Mouse (Mus musculus) C2C12 (cell line): ENCODE data around the gene Mtm1. TPM values are rescaled to one million over a fixed set of nuclear protein-coding genes. Genes with fewer than 3 reads are reported as not detected.

Experiments used
- H3K27me3 ChIP-seq: one replicate; pipeline ENCODE4 v1.6.1; 2011; ENCODE audit not compliant: control insufficient read depth, insufficient read depth, insufficient read length
- H3K36me3 ChIP-seq: one replicate; pipeline ENCODE4 v1.6.1; 2011; ENCODE audit not compliant: control insufficient read depth, insufficient read depth
- H3K4me3 ChIP-seq: one replicate; pipeline ENCODE4 v1.5.1; 2011; ENCODE audit warnings: mild to moderate bottlenecking, control low read depth; ENCODE audit not compliant: poor library complexity, insufficient read depth, severe bottlenecking
- H3K79me2 ChIP-seq: one replicate; pipeline ENCODE4 v1.6.1; 2011; ENCODE audit not compliant: control insufficient read depth, insufficient read depth
- H3K79me3 ChIP-seq: one replicate; pipeline ENCODE4 v1.6.1; 2011; ENCODE audit warnings: low read depth, control low read depth
- H3ac ChIP-seq: one replicate; pipeline ENCODE3; 2011; ENCODE audit warnings: low read depth; ENCODE audit not compliant: control insufficient read depth, insufficient read length
- CEBPB ChIP-seq: IDR thresholded peaks from one replicate; pipeline ENCODE4 v1.6.1; 2011; ENCODE audit warnings: low read depth, mild to moderate bottlenecking, control low read depth, moderate library complexity
- CTCF ChIP-seq: IDR thresholded peaks from one replicate; pipeline ENCODE4 v1.5.1; 2011; ENCODE audit not compliant: control insufficient read depth, insufficient read depth, insufficient read length
- FOSL1 ChIP-seq: IDR thresholded peaks from one replicate; pipeline ENCODE4 v1.8.0; 2011; ENCODE audit warnings: mild to moderate bottlenecking, low read length; ENCODE audit not compliant: poor library complexity, insufficient read depth, severe bottlenecking
- MAX ChIP-seq: IDR thresholded peaks from one replicate; pipeline ENCODE4 v1.6.1; 2011; ENCODE audit warnings: mild to moderate bottlenecking, control low read depth
- MYOD1 ChIP-seq: IDR thresholded peaks from one replicate; pipeline ENCODE4 v1.6.1; 2011; ENCODE audit warnings: low read depth; ENCODE audit not compliant: control insufficient read depth, insufficient read length
- MYOG ChIP-seq: IDR thresholded peaks from one replicate; pipeline ENCODE4 v1.6.1; 2011; ENCODE audit not compliant: control insufficient read depth, insufficient read length; ENCODE audit errors: extremely low read depth
- USF1 ChIP-seq: IDR thresholded peaks from one replicate; pipeline ENCODE4 v1.6.1; 2011; ENCODE audit warnings: low read depth, mild to moderate bottlenecking, control low read depth, moderate library complexity
- polyA plus RNA-seq: library from polyadenylated mRNA; unstranded; fragments of >200 nt; fragmentation: generic; extraction: Trizol; gene quantifications from one replicate; pipeline ENCODE4 v1.2.1, GENCODE M21; 2012; ENCODE audit warnings: missing spikeins

Gene Mtm1
- polyA plus RNA-seq, 1 experiment: 0.26 TPM

- TF ChIP-seq MYOD1: no peak
- TF ChIP-seq CEBPB: no peak
- TF ChIP-seq CTCF: no peak
- TF ChIP-seq FOSL1: no peak
- Histone ChIP-seq H3ac (no peak overlapping the region), H3K4me3 (no peak overlapping the region), H3K79me3 (no peaks in the 10 kb centered on the region), H3K36me3 (no peaks in the 10 kb centered on the region), H3K27me3 (no peaks in the 10 kb centered on the region), H3K79me2 (no peaks in the 10 kb centered on the region)
These were observed 10.3 kb downstream of the Mtm1 start for GRCm38 (mm10) chrX:71220896-71221295.

GRCm38 (mm10) chrX:71222648-71223408 lies 12.3 kb downstream of the Mtm1 start:
- TF ChIP-seq MYOD1: no peak
- no peak for TF ChIP-seq FOSL1
- TF ChIP-seq MAX: no peak
- no peak for TF ChIP-seq CEBPB
- TF ChIP-seq MYOG: no peak
- no peak for TF ChIP-seq CTCF
- TF ChIP-seq USF1: no peak

GRCm38 (mm10) chrX:71226881-71227280 lies 16.3 kb downstream of the Mtm1 start:
- Histone ChIP-seq H3K27me3 (no peaks in the 10 kb centered on the region), H3ac (no peak overlapping the region), H3K79me3 (no peaks in the 10 kb centered on the region), H3K4me3 (no peak overlapping the region), H3K79me2 (no peaks in the 10 kb centered on the region), H3K36me3 (no peaks in the 10 kb centered on the region)
- TF ChIP-seq MAX (no peak), MYOG (no peak), CEBPB (no peak), USF1 (no peak), FOSL1 (no peak), MYOD1 (no peak), CTCF (no peak)

More at GRCm38 (mm10) chrX:71222648-71223408, 12.3 kb downstream of the Mtm1 start:
- H3K4me3 ChIP-seq: no peak overlapping the region
- no peaks in the 10 kb centered on the region for H3K79me3 ChIP-seq
- no peaks in the 10 kb centered on the region for H3K36me3 ChIP-seq
- H3ac ChIP-seq: no peak overlapping the region
- no peaks in the 10 kb centered on the region for H3K79me2 ChIP-seq
- H3K27me3 ChIP-seq: no peaks in the 10 kb centered on the region

GRCm38 (mm10) chrX:71228200-71228599 lies 17.6 kb downstream of the Mtm1 start:
- H3K4me3 ChIP-seq: no peak overlapping the region
- no peak overlapping the region for H3ac ChIP-seq
- H3K79me3 ChIP-seq: no peaks in the 10 kb centered on the region
- TF ChIP-seq MYOD1 (no peak), FOSL1 (no peak), MAX (no peak), CEBPB (no peak), MYOG (no peak), CTCF (no peak), USF1 (no peak)
- H3K79me2 ChIP-seq: no peaks in the 10 kb centered on the region
- H3K27me3 ChIP-seq: no peaks in the 10 kb centered on the region
- H3K36me3 ChIP-seq: no peaks in the 10 kb centered on the region

GRCm38 (mm10) chrX:71230847-71231246 lies 20.3 kb downstream of the Mtm1 start:
- no peaks in the 10 kb centered on the region for H3K79me2 ChIP-seq
- H3K27me3 ChIP-seq: no peaks in the 10 kb centered on the region
- no peak for TF ChIP-seq CEBPB
- TF ChIP-seq MAX: no peak
- no peak for TF ChIP-seq MYOG
- no peak for TF ChIP-seq CTCF
- no peak for TF ChIP-seq USF1
- TF ChIP-seq FOSL1: no peak
- no peak for TF ChIP-seq MYOD1
- H3K79me3 ChIP-seq: no peaks in the 10 kb centered on the region
- no peak overlapping the region for H3K4me3 ChIP-seq
- no peaks in the 10 kb centered on the region for H3K36me3 ChIP-seq
- H3ac ChIP-seq: no peak overlapping the region
